Comparison of ENCODE assay signal across 15 mouse cellular contexts in genomic region chr19:29666965-29667594, GRCm38 (mm10). TPM values are rescaled to one million over a fixed set of nuclear protein-coding genes. Genes with fewer than 3 reads are reported as not detected.
DNase-seq lines count a peak whose midpoint lies in the region; ATAC-seq and TF ChIP-seq lines count a peak whose summit lies in the region.
"Had no signal": no experiment of that assay in that cellular context is flagged by ENCODE, and none has a peak within 500 bp of the region (broad histone marks: within the 10 kb centered on the region; RNA-seq: fewer than 3 reads in every experiment).

No protein-coding gene starts in this region.

- no peak overlapping the region for H3K4me3 ChIP-seq in kidney, embryonic 14.5 days (ENCODE audit: low read length)
- no peak overlapping the region for H3K4me3 ChIP-seq in C2C12 (ENCODE audit: insufficient read depth, poor library complexity, severe bottlenecking)
- no peak overlapping the region for H3K4me3 ChIP-seq in forebrain, postnatal 0 days (ENCODE audit: low read depth, low read length)

- H3K27ac ChIP-seq in kidney, embryonic 14.5 days (ENCODE audit: low read depth, low read length): no peak overlapping the region
- H3K27ac ChIP-seq in forebrain, postnatal 0 days (ENCODE audit: low read depth, low read length): no peak overlapping the region

- no peak overlapping the region for H3ac ChIP-seq in C2C12 (ENCODE audit: control insufficient read depth, insufficient read length, low read depth)

- WGBS in kidney, embryonic 14.5 days: 38% methylated on average over 5 of the region's 5 CpGs
- WGBS in forebrain, postnatal 0 days: 84% methylated on average over 5 of the region's 5 CpGs

- no peak overlapping the region for H3K9ac ChIP-seq in kidney, embryonic 14.5 days (ENCODE audit: low read depth, low read length)
- no peak overlapping the region for H3K9ac ChIP-seq in forebrain, postnatal 0 days

- peak; percentile 59 for DNase-seq in kidney, adult 11 months
- peak; percentile 28 to 61 for DNase-seq in kidney, postnatal 36 days
- DNase-seq in layer of hippocampus, adult 9-11 months: no peak
- DNase-seq in gastrocnemius, postnatal 4 days (ENCODE audit: low spot score in 2 of 2): no peak
- DNase-seq in forebrain, postnatal 0 days: no peak
- DNase-seq: cerebellum, adult 18-20 months; gastrocnemius, postnatal 36 days; retina, postnatal 1 day; thymus, postnatal 4 days had no signal

- no peak overlapping the region for H3K4me2 ChIP-seq in kidney, embryonic 14.5 days (replicated peaks; ENCODE audit: low read depth, low read length)
- H3K4me2 ChIP-seq in forebrain, postnatal 0 days (ENCODE audit: low read depth): no peak overlapping the region

- H3K79me2 ChIP-seq in C2C12 (ENCODE audit: control insufficient read depth, insufficient read depth): no peaks in the 10 kb centered on the region

- no peaks in the 10 kb centered on the region for H3K36me3 ChIP-seq in kidney, embryonic 14.5 days (ENCODE audit: control insufficient read depth, insufficient read depth, low read length)
- H3K36me3 ChIP-seq in C2C12 (ENCODE audit: control insufficient read depth, insufficient read depth): no peaks in the 10 kb centered on the region
- no peaks in the 10 kb centered on the region for H3K36me3 ChIP-seq in forebrain, postnatal 0 days (ENCODE audit: insufficient read depth)

- ATAC-seq in kidney, embryonic 14.5 days (ENCODE audit: low FRiP score, low TSS enrichment): no peak; the same call in none of the 2 replicates
- ATAC-seq in common myeloid progenitor, adult 5-6 weeks (replicated peaks; ENCODE audit: low read depth, poor library complexity, severe bottlenecking): 0 out of 2 replicates have a peak, but pooled peaks have one; percentile 25
- no peak for ATAC-seq in forebrain, postnatal 0 days
- ATAC-seq: CD4-positive, CD25-positive, alpha-beta regulatory T cell, adult 4 months had no signal

- TF ChIP-seq CTCF in C2C12 (IDR thresholded peaks at IDR 0.05; ENCODE audit: control insufficient read depth, insufficient read depth, insufficient read length): no peak
- no peak for TF ChIP-seq CTCF in forebrain, postnatal 0 days (IDR thresholded peaks at IDR 0.05; ENCODE audit: low read depth)

- H3K4me1 ChIP-seq in kidney, embryonic 14.5 days (ENCODE audit: control insufficient read depth, insufficient read depth, low read length): peaks cover 5% of the 10 kb centered on the region; the same call in 1 of the 2 replicates
- no peaks in the 10 kb centered on the region for H3K4me1 ChIP-seq in forebrain, postnatal 0 days (ENCODE audit: insufficient read depth)

- no peaks in the 10 kb centered on the region for H3K27me3 ChIP-seq in kidney, embryonic 14.5 days (ENCODE audit: control insufficient read depth, insufficient read depth, low read length)
- no peaks in the 10 kb centered on the region for H3K27me3 ChIP-seq in C2C12 (ENCODE audit: control insufficient read depth, insufficient read depth, insufficient read length)
- H3K27me3 ChIP-seq in forebrain, postnatal 0 days (ENCODE audit: insufficient read depth, low read length): no peaks in the 10 kb centered on the region

- no peaks in the 10 kb centered on the region for H3K79me3 ChIP-seq in C2C12 (ENCODE audit: low read depth)

- no peaks in the 10 kb centered on the region for H3K9me3 ChIP-seq in kidney, embryonic 14.5 days (ENCODE audit: control insufficient read depth, low read length)
- H3K9me3 ChIP-seq in forebrain, postnatal 0 days (ENCODE audit: low read length): no peaks in the 10 kb centered on the region

TF ChIP-seq in C2C12, 6 proteins besides CTCF, POLR2A, EP300 and RAD21:
- TF ChIP-seq CEBPB (IDR thresholded peaks at IDR 0.05; ENCODE audit: low read depth) (no peak), MYOD1 (IDR thresholded peaks at IDR 0.05; ENCODE audit: control insufficient read depth, insufficient read length, low read depth) (peak; percentile 28)

RNA-seq across cellular contexts. Expression of gene Ermp1, which starts 18.9 kb away (rescaled TPM):
- 10.7 and 21.0 TPM in 2 replicates for polyA plus RNA-seq in kidney, embryonic 14.5 days (2014; fragmentation: Nextera tagmentation; extraction: Ambion mirVana)
- 8.8 TPM for polyA plus RNA-seq in C2C12 (2012; fragmentation: generic; extraction: Trizol)
- total RNA-seq in common myeloid progenitor, adult 5-6 weeks (2017): 41.8 and 45.8 TPM in 2 replicates
- total RNA-seq in gastrocnemius, postnatal 4 days (2021): 10 to 100 TPM; 11.5 to 13.0 TPM
- total RNA-seq in forebrain, postnatal 0 days (2014; rRNA removed): 9.8 and 14.0 TPM in 2 replicates
- polyA plus RNA-seq in forebrain, postnatal 0 days (2015; fragmentation: Nextera tagmentation; extraction: Ambion mirVana): 5.7 and 8.2 TPM in 2 replicates

RNA-seq across cellular contexts. Expression of gene Mlana, which starts 30.5 kb away (rescaled TPM):
- polyA plus RNA-seq in kidney, embryonic 14.5 days (2014; fragmentation: Nextera tagmentation; extraction: Ambion mirVana): not detected in 2 replicates
- polyA plus RNA-seq in C2C12 (2012; fragmentation: generic; extraction: Trizol): not detected
- not detected in 2 replicates for total RNA-seq in common myeloid progenitor, adult 5-6 weeks (2017)
- total RNA-seq in gastrocnemius, postnatal 4 days (2021): under 1 TPM in 1 of 2 experiments, not detected in 1; 0.39 TPM
- not detected in 2 replicates for total RNA-seq in forebrain, postnatal 0 days (2014; rRNA removed)
- polyA plus RNA-seq in forebrain, postnatal 0 days (2015; fragmentation: Nextera tagmentation; extraction: Ambion mirVana): not detected in 2 replicates
- total RNA-seq: left cerebral cortex, postnatal 25 days had no signal
- polyA plus RNA-seq: CD4-positive, CD25-positive, alpha-beta regulatory T cell, adult 4 months; large intestine, adult 2 months had no signal

Comparison
In these comparisons a context has a peak if more than half of its experiments do, and no peak if none do; other contexts are left out.
1. DNase-seq: peak in kidney, adult 11 months (single experiment) and kidney, postnatal 36 days (2 of 2); none in layer of hippocampus, adult 9-11 months (single experiment), gastrocnemius, postnatal 4 days (0 of 2) and forebrain, postnatal 0 days (single experiment).